Mouse (Mus musculus): Measurements from ENCODE around the gene Aldh3a2. TPM values are rescaled to one million over a fixed set of nuclear protein-coding genes. Genes with fewer than 3 reads are reported as not detected.
"Not testable (repeated sequence)": the region's sequence is repeated elsewhere in the genome, so short reads cannot be mapped to it uniquely, and the experiment has no call there.

Aldh3a2 gene
- polyA plus RNA-seq (2014; fragmentation: Nextera tagmentation; extraction: Ambion mirVana), result 17.9 and 32.5 TPM in 2 replicates

GRCm38 (mm10) chr11:61266551-61267533 is at the start of gene Aldh3a2:
Aldh3a2 (minus strand) TSS chr11:61267464.
- H3K27me3 ChIP-seq (ENCODE audit: control insufficient read depth, insufficient read depth, low read length), result no peaks in the 10 kb centered on the region
- H3K4me1 ChIP-seq (ENCODE audit: control insufficient read depth, insufficient read depth, low read length), result no peaks in the 10 kb centered on the region; the same call in 1 of the 2 replicates
- H3K36me3 ChIP-seq (ENCODE audit: control insufficient read depth, insufficient read depth, low read length), result peaks cover 13% of the 10 kb centered on the region; the same call in 1 of the 2 replicates
- WGBS, result 1% methylated on average over 58 of the region's 58 CpGs
- peak within 1 kb of the TSS; percentile 69 for H3K4me2 ChIP-seq (replicated peaks; ENCODE audit: low read depth, low read length)
- H3K9ac ChIP-seq (ENCODE audit: low read depth, low read length), result peak within 1 kb of the TSS; percentile 78
- peak within 1 kb of the TSS; percentile 67 for H3K4me3 ChIP-seq (ENCODE audit: low read length)
- H3K9me3 ChIP-seq (ENCODE audit: control insufficient read depth, low read length), result no peaks in the 10 kb centered on the region
- ATAC-seq (ENCODE audit: low FRiP score, low TSS enrichment), result peak; percentile 100
- peak within 1 kb of the TSS; percentile 88 for H3K27ac ChIP-seq (ENCODE audit: low read depth, low read length)

GRCm38 (mm10) chr11:61316864-61317263 is 49.6 kb upstream of the Aldh3a2 start:
- Histone ChIP-seq H3K36me3 (ENCODE audit: control insufficient read depth, insufficient read depth, low read length) (no peaks in the 10 kb centered on the region), H3K27me3 (ENCODE audit: control insufficient read depth, insufficient read depth, low read length) (peaks cover 3% of the 10 kb centered on the region; the same call in 1 of the 2 replicates), H3K4me1 (ENCODE audit: control insufficient read depth, insufficient read depth, low read length) (peaks cover 6% of the 10 kb centered on the region; the same call in 1 of the 2 replicates), H3K4me3 (ENCODE audit: low read length) (no peak overlapping the region), H3K9ac (ENCODE audit: low read depth, low read length) (no peak overlapping the region), H3K4me2 (replicated peaks; ENCODE audit: low read depth, low read length) (no peak overlapping the region), H3K27ac (ENCODE audit: low read depth, low read length) (no peak overlapping the region), H3K9me3 (ENCODE audit: control insufficient read depth, low read length) (no peaks in the 10 kb centered on the region)
- WGBS, result 64% methylated on average over 2 of the region's 2 CpGs
- ATAC-seq (ENCODE audit: low FRiP score, low TSS enrichment), result no peak

- H3K9ac ChIP-seq (ENCODE audit: low read depth, low read length), result no peak overlapping the region
- no peaks in the 10 kb centered on the region for H3K36me3 ChIP-seq (ENCODE audit: control insufficient read depth, insufficient read depth, low read length)
- WGBS, result 53% methylated on average over 7 of the region's 7 CpGs
- no peaks in the 10 kb centered on the region for H3K4me1 ChIP-seq (ENCODE audit: control insufficient read depth, insufficient read depth, low read length)
- H3K27me3 ChIP-seq (ENCODE audit: control insufficient read depth, insufficient read depth, low read length), result no peaks in the 10 kb centered on the region
- H3K27ac ChIP-seq (ENCODE audit: low read depth, low read length), result no peak overlapping the region
- H3K4me2 ChIP-seq (replicated peaks; ENCODE audit: low read depth, low read length), result no peak overlapping the region
- no peak for ATAC-seq (ENCODE audit: low FRiP score, low TSS enrichment)
- H3K9me3 ChIP-seq (ENCODE audit: control insufficient read depth, low read length), result peaks cover 6% of the 10 kb centered on the region; the same call in 1 of the 2 replicates
- H3K4me3 ChIP-seq (ENCODE audit: low read length), result no peak overlapping the region
Observed at GRCm38 (mm10) chr11:61310321-61310720, 43.1 kb upstream of the Aldh3a2 start.

GRCm38 (mm10) chr11:61309831-61310230 is 42.6 kb upstream of the Aldh3a2 start:
- Histone ChIP-seq H3K9me3 (ENCODE audit: control insufficient read depth, low read length) (peaks cover 8% of the 10 kb centered on the region; the same call in 1 of the 2 replicates), H3K4me2 (replicated peaks; ENCODE audit: low read depth, low read length) (no peak overlapping the region), H3K27ac (ENCODE audit: low read depth, low read length) (no peak overlapping the region), H3K36me3 (ENCODE audit: control insufficient read depth, insufficient read depth, low read length) (no peaks in the 10 kb centered on the region), H3K4me1 (ENCODE audit: control insufficient read depth, insufficient read depth, low read length) (no peaks in the 10 kb centered on the region), H3K9ac (ENCODE audit: low read depth, low read length) (no peak overlapping the region), H3K27me3 (ENCODE audit: control insufficient read depth, insufficient read depth, low read length) (no peaks in the 10 kb centered on the region), H3K4me3 (ENCODE audit: low read length) (no peak overlapping the region)
- 61% methylated on average over 12 of the region's 12 CpGs for WGBS
- ATAC-seq (ENCODE audit: low FRiP score, low TSS enrichment), result no peak

- Histone ChIP-seq H3K9me3 (ENCODE audit: control insufficient read depth, low read length) (peaks cover 8% of the 10 kb centered on the region; the same call in 1 of the 2 replicates), H3K36me3 (ENCODE audit: control insufficient read depth, insufficient read depth, low read length) (no peaks in the 10 kb centered on the region), H3K4me1 (ENCODE audit: control insufficient read depth, insufficient read depth, low read length) (no peaks in the 10 kb centered on the region), H3K27me3 (ENCODE audit: control insufficient read depth, insufficient read depth, low read length) (no peaks in the 10 kb centered on the region), H3K4me3 (ENCODE audit: low read length) (no peak overlapping the region), H3K9ac (ENCODE audit: low read depth, low read length) (no peak overlapping the region), H3K27ac (ENCODE audit: low read depth, low read length) (no peak overlapping the region), H3K4me2 (replicated peaks; ENCODE audit: low read depth, low read length) (no peak overlapping the region)
- 37% methylated on average over 7 of the region's 7 CpGs for WGBS
- no peak; the same call in 1 of the 2 replicates for ATAC-seq (ENCODE audit: low FRiP score, low TSS enrichment)
Observed at GRCm38 (mm10) chr11:61307795-61308194, 40.5 kb upstream of the Aldh3a2 start.

GRCm38 (mm10) chr11:61305377-61305776 is 38.1 kb upstream of the Aldh3a2 start:
- H3K27me3 ChIP-seq (ENCODE audit: control insufficient read depth, insufficient read depth, low read length), result no peaks in the 10 kb centered on the region
- no peak overlapping the region for H3K4me2 ChIP-seq (replicated peaks; ENCODE audit: low read depth, low read length)
- H3K27ac ChIP-seq (ENCODE audit: low read depth, low read length), result no peak overlapping the region
- peaks cover 8% of the 10 kb centered on the region; the same call in 1 of the 2 replicates for H3K9me3 ChIP-seq (ENCODE audit: control insufficient read depth, low read length)
- ATAC-seq (ENCODE audit: low FRiP score, low TSS enrichment), result no peak
- WGBS, result 77% methylated on average over 4 of the region's 4 CpGs
- H3K36me3 ChIP-seq (ENCODE audit: control insufficient read depth, insufficient read depth, low read length), result no peaks in the 10 kb centered on the region
- no peak overlapping the region for H3K9ac ChIP-seq (ENCODE audit: low read depth, low read length)
- no peaks in the 10 kb centered on the region for H3K4me1 ChIP-seq (ENCODE audit: control insufficient read depth, insufficient read depth, low read length)
- H3K4me3 ChIP-seq (ENCODE audit: low read length), result no peak overlapping the region

GRCm38 (mm10) chr11:61304535-61304934 is 37.3 kb upstream of the Aldh3a2 start:
- not testable (repeated sequence) for H3K9me3 ChIP-seq (ENCODE audit: control insufficient read depth, low read length); H3K9ac ChIP-seq (ENCODE audit: low read depth, low read length); H3K4me3 ChIP-seq (ENCODE audit: low read length); ATAC-seq (ENCODE audit: low FRiP score, low TSS enrichment); H3K4me2 ChIP-seq (replicated peaks; ENCODE audit: low read depth, low read length); H3K4me1 ChIP-seq (ENCODE audit: control insufficient read depth, insufficient read depth, low read length); H3K36me3 ChIP-seq (ENCODE audit: control insufficient read depth, insufficient read depth, low read length); H3K27ac ChIP-seq (ENCODE audit: low read depth, low read length); H3K27me3 ChIP-seq (ENCODE audit: control insufficient read depth, insufficient read depth, low read length)
- 93% methylated on average over 6 of the region's 10 CpGs for WGBS

- WGBS, result 23% methylated on average over 13 of the region's 16 CpGs
- Histone ChIP-seq H3K9me3 (ENCODE audit: control insufficient read depth, low read length) (peaks cover 8% of the 10 kb centered on the region; the same call in 1 of the 2 replicates), H3K4me3 (ENCODE audit: low read length) (no peak overlapping the region), H3K9ac (ENCODE audit: low read depth, low read length) (no peak overlapping the region), H3K4me1 (ENCODE audit: control insufficient read depth, insufficient read depth, low read length) (no peaks in the 10 kb centered on the region), H3K27ac (ENCODE audit: low read depth, low read length) (no peak overlapping the region), H3K36me3 (ENCODE audit: control insufficient read depth, insufficient read depth, low read length) (no peaks in the 10 kb centered on the region), H3K27me3 (ENCODE audit: control insufficient read depth, insufficient read depth, low read length) (no peaks in the 10 kb centered on the region), H3K4me2 (replicated peaks; ENCODE audit: low read depth, low read length) (peak overlapping the region; percentile 18)
- peak; percentile 68; the same call in 1 of the 2 replicates for ATAC-seq (ENCODE audit: low FRiP score, low TSS enrichment)
Observed at GRCm38 (mm10) chr11:61300716-61301392, 33.6 kb upstream of the Aldh3a2 start.

All from kidney, embryonic 14.5 days (tissue).